Mouse (Mus musculus) central nervous system, embryonic 11.5 days (tissue): Measurements from ENCODE around the gene Usmg5. TPM values are rescaled to one million over a fixed set of nuclear protein-coding genes. Genes with fewer than 3 reads are reported as not detected.

ENCODE experiments used
- polyA plus RNA-seq: library from polyadenylated mRNA; depleted of rRNA; stranded (reverse); fragments of >200 nt; gene quantifications from 2 replicates; pipeline ENCODE4 v1.2.3, GENCODE M21; 2012; rRNA removed

The Usmg5 gene
- 336 and 675 TPM in 2 replicates for polyA plus RNA-seq

GRCm38 (mm10) chr19:47090550-47091156, at the start of gene Usmg5, which contains the start of gene Pdcd11:
Gene Usmg5, minus strand, starts transcription at chr19:47090647.
Gene Pdcd11, plus strand, starts transcription at chr19:47090768.

GRCm38 (mm10) chr19:47137771-47138421, 47.4 kb upstream of the Usmg5 start, which contains the start of gene Calhm2:
Gene Calhm2, minus strand, starts transcription at chr19:47138294.

GRCm38 (mm10) chr19:47067096-47067882, 23.2 kb downstream of the Usmg5 start, which contains the start of gene Taf5:
Gene Taf5, plus strand, starts transcription at chr19:47067746.

GRCm38 (mm10) chr19:47050271-47051032, 40.0 kb downstream of the Usmg5 start, which contains the start of gene Pcgf6:
Gene Pcgf6, minus strand, starts transcription at chr19:47050906.

Other genes with a start within 250 kb of the Usmg5 start
- gene Ina, start 75.9 kb downstream of the Usmg5 start, polyA plus RNA-seq = 142 and 200 TPM in 2 replicates
- 36.3 and 43.4 TPM in 2 replicates for gene Nt5c2, start 75.5 kb downstream of the Usmg5 start, polyA plus RNA-seq
- gene Pcgf6, start 39.7 kb downstream of the Usmg5 start, polyA plus RNA-seq = 45.2 and 49.3 TPM in 2 replicates
- gene Taf5, start 22.9 kb downstream of the Usmg5 start, polyA plus RNA-seq = 7.4 and 11.7 TPM in 2 replicates
- gene Pdcd11, start 121 bp upstream of the Usmg5 start, polyA plus RNA-seq = 23.1 and 32.7 TPM in 2 replicates
- gene Calhm2, start 47.6 kb upstream of the Usmg5 start, polyA plus RNA-seq = 1.0 and 2.4 TPM in 2 replicates
- gene Calhm1, start 53.6 kb upstream of the Usmg5 start, polyA plus RNA-seq = not detected in 2 replicates
- not detected in 2 replicates for gene Calhm3, start 67.1 kb upstream of the Usmg5 start, polyA plus RNA-seq
- gene Neurl1a, start 88.2 kb upstream of the Usmg5 start, polyA plus RNA-seq = 3.3 and 6.5 TPM in 2 replicates